ENCODE assay signal across 15 mouse cellular contexts in the genomic region with DNA sequence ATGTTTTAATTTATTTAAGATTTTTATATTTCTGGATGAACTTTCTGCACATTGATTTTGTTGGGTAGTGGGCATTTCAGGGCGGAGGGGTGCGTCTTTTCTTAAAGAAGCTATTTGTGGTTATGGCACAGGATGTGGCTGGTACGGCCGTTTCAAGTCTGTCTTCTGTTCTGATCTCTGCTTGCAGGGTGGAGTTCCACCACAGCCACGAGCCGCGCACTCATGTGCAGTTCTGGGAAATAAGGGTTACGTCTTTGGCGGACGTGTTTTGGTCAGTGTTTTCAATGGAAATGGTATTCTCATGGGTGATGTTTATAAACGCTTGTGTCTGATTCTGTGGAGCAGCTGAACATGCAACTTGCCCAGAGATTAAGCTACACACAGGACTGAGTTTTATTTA. TPM values are rescaled to one million over a fixed set of nuclear protein-coding genes. Genes with fewer than 3 reads are reported as not detected.
DNase-seq lines count a peak whose midpoint lies in the region; ATAC-seq lines count a peak whose summit lies in the region.
"Had no signal": no experiment of that assay in that cellular context is flagged by ENCODE, and none has a peak within 500 bp of the region (broad histone marks: within the 10 kb centered on the region; RNA-seq: fewer than 3 reads in every experiment).

No protein-coding gene starts in this region.

- peak; percentile 29 for DNase-seq in lung, postnatal 25 days (ENCODE audit: low spot score)
- DNase-seq in lung, adult 18-20 months: no peak
- peak; percentile 7 for DNase-seq in spleen, adult 12 weeks (ENCODE audit: low spot score)
- DNase-seq in right cerebral cortex, postnatal 10 days (ENCODE audit: low spot score in 2 of 2): no peak
- DNase-seq in gastrocnemius, adult 18-20 months (ENCODE audit: low spot score): no peak
- no peak for DNase-seq in yolk sac, embryonic 10.5 days (ENCODE audit: low spot score)
- DNase-seq: cerebellum, adult 8-10 months; midbrain, embryonic 14.5 days had no signal

- peak overlapping the region; percentile 50 for H3K4me2 ChIP-seq in liver, embryonic 12.5 days
- no peak overlapping the region for H3K4me2 ChIP-seq in midbrain, embryonic 16.5 days (ENCODE audit: low read length)
- H3K4me2 ChIP-seq: embryonic facial prominence, embryonic 12.5 days; kidney, embryonic 15.5 days; limb, embryonic 13.5 days had no signal

- no peaks in the 10 kb centered on the region for H3K36me3 ChIP-seq in liver, embryonic 12.5 days
- H3K36me3 ChIP-seq in midbrain, embryonic 16.5 days (ENCODE audit: control insufficient read depth, insufficient read depth, low read length): no peaks in the 10 kb centered on the region
- H3K36me3 ChIP-seq: embryonic facial prominence, embryonic 12.5 days; kidney, embryonic 15.5 days; limb, embryonic 13.5 days had no signal

- H3K9me3 ChIP-seq in liver, embryonic 12.5 days (replicated peaks): no peaks in the 10 kb centered on the region
- H3K9me3 ChIP-seq in midbrain, embryonic 16.5 days (replicated peaks; ENCODE audit: control insufficient read depth, low read length, poor library complexity, severe bottlenecking): no peaks in the 10 kb centered on the region
- H3K9me3 ChIP-seq: embryonic facial prominence, embryonic 12.5 days; kidney, embryonic 15.5 days; limb, embryonic 13.5 days had no signal

- peaks cover 21% of the 10 kb centered on the region for H3K4me1 ChIP-seq in liver, embryonic 12.5 days
- no peaks in the 10 kb centered on the region for H3K4me1 ChIP-seq in midbrain, embryonic 16.5 days (ENCODE audit: control insufficient read depth, insufficient read depth, low read length)
- H3K4me1 ChIP-seq: kidney, embryonic 15.5 days; limb, embryonic 13.5 days had no signal

- no peaks in the 10 kb centered on the region for H3K27me3 ChIP-seq in liver, embryonic 12.5 days (replicated peaks)
- no peaks in the 10 kb centered on the region for H3K27me3 ChIP-seq in midbrain, embryonic 16.5 days (ENCODE audit: control insufficient read depth, insufficient read depth, low read depth, low read length)
- H3K27me3 ChIP-seq: embryonic facial prominence, embryonic 12.5 days; kidney, embryonic 15.5 days; limb, embryonic 13.5 days had no signal

- no peak; the same call in 1 of the 2 replicates for ATAC-seq in liver, embryonic 12.5 days
- ATAC-seq in midbrain, embryonic 16.5 days: no peak
- ATAC-seq: forebrain, embryonic 16.5 days had no signal

- no peak overlapping the region for H3K9ac ChIP-seq in liver, embryonic 12.5 days
- H3K9ac ChIP-seq in midbrain, embryonic 16.5 days (ENCODE audit: low read depth, low read length): no peak overlapping the region
- H3K9ac ChIP-seq: embryonic facial prominence, embryonic 12.5 days; kidney, embryonic 15.5 days; limb, embryonic 13.5 days had no signal

- no peak overlapping the region for H3K27ac ChIP-seq in liver, embryonic 12.5 days
- H3K27ac ChIP-seq in midbrain, embryonic 16.5 days (ENCODE audit: low read length): no peak overlapping the region
- H3K27ac ChIP-seq: embryonic facial prominence, embryonic 12.5 days; heart, adult 2 months; kidney, embryonic 15.5 days; limb, embryonic 13.5 days had no signal

- 14% methylated on average over 11 of the region's 11 CpGs for WGBS in liver, embryonic 12.5 days (ENCODE audit: insufficient replicate concordance)
- WGBS in midbrain, embryonic 16.5 days: 88% methylated on average over 11 of the region's 11 CpGs

- 0 out of 2 replicates have a peak overlapping the region, but pooled peaks have one; percentile 12 for H3K4me3 ChIP-seq in liver, embryonic 12.5 days
- no peak overlapping the region for H3K4me3 ChIP-seq in midbrain, embryonic 16.5 days (ENCODE audit: low read depth, low read length)
- H3K4me3 ChIP-seq: embryonic facial prominence, embryonic 12.5 days; heart, adult 2 months; kidney, embryonic 15.5 days; limb, embryonic 13.5 days had no signal

RNA-seq across cellular contexts. Expression of a gene that starts 16.9 kb away (rescaled TPM):
- 5.0 and 5.4 TPM in 2 replicates for polyA plus RNA-seq in liver, embryonic 12.5 days (2016; fragmentation: Nextera tagmentation; extraction: Ambion mirVana)
- total RNA-seq in gastrocnemius, adult 18-20 months (2021): 10 to 100 TPM; 22.7 to 26.2 TPM
- polyA plus RNA-seq in midbrain, embryonic 16.5 days (2015; fragmentation: Nextera tagmentation; extraction: Ambion mirVana): 15.6 and 19.3 TPM in 2 replicates

RNA-seq across cellular contexts. Expression of a gene that starts 29.8 kb away (rescaled TPM):
- polyA plus RNA-seq in liver, embryonic 12.5 days (2016; fragmentation: Nextera tagmentation; extraction: Ambion mirVana): 31.1 and 31.5 TPM in 2 replicates
- under 1 TPM; 0.18 to 0.19 TPM for total RNA-seq in gastrocnemius, adult 18-20 months (2021)
- 2.5 and 2.7 TPM in 2 replicates for polyA plus RNA-seq in midbrain, embryonic 16.5 days (2015; fragmentation: Nextera tagmentation; extraction: Ambion mirVana)

RNA-seq across cellular contexts. Expression of a gene that starts 38.6 kb away (rescaled TPM):
- polyA plus RNA-seq in liver, embryonic 12.5 days (2016; fragmentation: Nextera tagmentation; extraction: Ambion mirVana): 122 and 123 TPM in 2 replicates
- total RNA-seq in gastrocnemius, adult 18-20 months (2021): 100 to 1,000 TPM in 1 of 2 experiments, 10 to 100 TPM in 1; 98.7 to 119 TPM
- polyA plus RNA-seq in midbrain, embryonic 16.5 days (2015; fragmentation: Nextera tagmentation; extraction: Ambion mirVana): 282 and 300 TPM in 2 replicates

RNA-seq across cellular contexts. Expression of a gene that starts 53.8 kb away (rescaled TPM):
- polyA plus RNA-seq in liver, embryonic 12.5 days (2016; fragmentation: Nextera tagmentation; extraction: Ambion mirVana): 28.6 and 29.3 TPM in 2 replicates
- 1 to 10 TPM; 1.9 to 2.0 TPM for total RNA-seq in gastrocnemius, adult 18-20 months (2021)
- polyA plus RNA-seq in midbrain, embryonic 16.5 days (2015; fragmentation: Nextera tagmentation; extraction: Ambion mirVana): 9.8 and 13.1 TPM in 2 replicates
- polyA plus RNA-seq: heart, adult 2 months had no signal

RNA-seq across cellular contexts. Expression of a gene that starts 59.6 kb away (rescaled TPM):
- polyA plus RNA-seq in liver, embryonic 12.5 days (2016; fragmentation: Nextera tagmentation; extraction: Ambion mirVana): 8.9 and 9.2 TPM in 2 replicates
- under 1 TPM; 0.59 to 0.73 TPM for total RNA-seq in gastrocnemius, adult 18-20 months (2021)
- polyA plus RNA-seq in midbrain, embryonic 16.5 days (2015; fragmentation: Nextera tagmentation; extraction: Ambion mirVana): 5.9 and 6.4 TPM in 2 replicates

Comparison
In these comparisons a context has a peak if more than half of its experiments do, and no peak if none do; other contexts are left out.
1. DNase-seq: peak in lung, postnatal 25 days (single experiment) and spleen, adult 12 weeks (single experiment); none in lung, adult 18-20 months (0 of 2), right cerebral cortex, postnatal 10 days (0 of 2), gastrocnemius, adult 18-20 months (single experiment) and yolk sac, embryonic 10.5 days (single experiment).